Mouse (Mus musculus): ENCODE measurements around the gene Morn1.

Morn1 gene

GRCm38 (mm10) chr4:155137891-155138290 lies 51.5 kb downstream of the Morn1 start:
- in situ Hi-C loops (cut with MboI, MseI): loop anchor here (10.0 kb wide), 1 partner anchor 533 kb away; no protein-coding TSS in a partner anchor

GRCm38 (mm10) chr4:155138451-155138850 lies 52.1 kb downstream of the Morn1 start:
- in situ Hi-C loops (cut with MboI, MseI): loop anchor here (10.0 kb wide), 1 partner anchor 534 kb away; no protein-coding TSS in a partner anchor

- in situ Hi-C loops (cut with MboI, MseI): loop anchor here (10.0 kb wide), 1 partner anchor 535 kb away; no protein-coding TSS in a partner anchor
These were observed 53.1 kb downstream of the Morn1 start for GRCm38 (mm10) chr4:155139281-155140045.

- in situ Hi-C loops (cut with MboI, MseI): no loop called here
These were observed 53.8 kb downstream of the Morn1 start for GRCm38 (mm10) chr4:155140150-155140549.

- in situ Hi-C loops (cut with MboI, MseI): no loop called here
These were observed 54.5 kb downstream of the Morn1 start for GRCm38 (mm10) chr4:155140795-155141265.

- in situ Hi-C loops (cut with MboI, MseI): no loop called here
These were observed 56.5 kb downstream of the Morn1 start for GRCm38 (mm10) chr4:155142836-155143235.

- in situ Hi-C loops (cut with MboI, MseI): no loop called here
These were observed 57.0 kb downstream of the Morn1 start for GRCm38 (mm10) chr4:155143411-155143810.

- in situ Hi-C loops (cut with MboI, MseI): no loop called here
These were observed 57.6 kb downstream of the Morn1 start for GRCm38 (mm10) chr4:155143871-155144502.

GRCm38 (mm10) chr4:155144548-155145180 lies 58.3 kb downstream of the Morn1 start:
- in situ Hi-C loops (cut with MboI, MseI): loop anchor here (5.0 kb wide), 1 partner anchor 52 kb away; no protein-coding TSS in a partner anchor

- in situ Hi-C loops (cut with MboI, MseI): loop anchor here (5.0 kb wide), 1 partner anchor 54 kb away; no protein-coding TSS in a partner anchor
These were observed 59.9 kb downstream of the Morn1 start for GRCm38 (mm10) chr4:155146107-155146823.

- in situ Hi-C loops (cut with MboI, MseI): loop anchor here (5.0 kb wide), 1 partner anchor 56 kb away; no protein-coding TSS in a partner anchor
These were observed 62.1 kb downstream of the Morn1 start for GRCm38 (mm10) chr4:155148453-155148852.

- in situ Hi-C loops (cut with MboI, MseI): loop anchor here (5.0 kb wide), 1 partner anchor 57 kb away; no protein-coding TSS in a partner anchor
These were observed 62.7 kb downstream of the Morn1 start for GRCm38 (mm10) chr4:155148910-155149698.

- in situ Hi-C loops (cut with MboI, MseI): loop anchor here (5.0 kb wide), 1 partner anchor 58 kb away; no protein-coding TSS in a partner anchor
These were observed 63.5 kb downstream of the Morn1 start for GRCm38 (mm10) chr4:155149941-155150275.

GRCm38 (mm10) chr4:155150276-155151113 lies 64.1 kb downstream of the Morn1 start:
- in situ Hi-C loops (cut with MboI, MseI): no loop called here

- in situ Hi-C loops (cut with MboI, MseI): no loop called here
These were observed 64.9 kb downstream of the Morn1 start for GRCm38 (mm10) chr4:155151221-155151788.

- in situ Hi-C loops (cut with MboI, MseI): no loop called here
These were observed 65.5 kb downstream of the Morn1 start for GRCm38 (mm10) chr4:155151845-155152244.

- in situ Hi-C loops (cut with MboI, MseI): no loop called here
These were observed 66.1 kb downstream of the Morn1 start for GRCm38 (mm10) chr4:155152476-155152875.

GRCm38 (mm10) chr4:155153389-155154072 lies 67.2 kb downstream of the Morn1 start:
- in situ Hi-C loops (cut with MboI, MseI): no loop called here

GRCm38 (mm10) chr4:155154986-155155385 lies 68.6 kb downstream of the Morn1 start:
- in situ Hi-C loops (cut with MboI, MseI): no loop called here
